Mouse (Mus musculus) MEL (cell line): Measurements from ENCODE around the gene Arid1b.

Experiments
- EP300 ChIP-seq, 2 experiments: IDR thresholded peaks; 2 replicates each; pipeline ENCODE4 v1.6.1; 2011; ENCODE audit warnings: improper control_type of control experiment in 2 of 2, low read length in 2 of 2, low read depth in 1 of 2, mild to moderate bottlenecking in 1 of 2
- POLR2AphosphoS2 ChIP-seq: IDR thresholded peaks from 2 replicates; pipeline ENCODE4 v1.6.1; 2011; ENCODE audit warnings: low read length, improper control_type of control experiment

DNA sequence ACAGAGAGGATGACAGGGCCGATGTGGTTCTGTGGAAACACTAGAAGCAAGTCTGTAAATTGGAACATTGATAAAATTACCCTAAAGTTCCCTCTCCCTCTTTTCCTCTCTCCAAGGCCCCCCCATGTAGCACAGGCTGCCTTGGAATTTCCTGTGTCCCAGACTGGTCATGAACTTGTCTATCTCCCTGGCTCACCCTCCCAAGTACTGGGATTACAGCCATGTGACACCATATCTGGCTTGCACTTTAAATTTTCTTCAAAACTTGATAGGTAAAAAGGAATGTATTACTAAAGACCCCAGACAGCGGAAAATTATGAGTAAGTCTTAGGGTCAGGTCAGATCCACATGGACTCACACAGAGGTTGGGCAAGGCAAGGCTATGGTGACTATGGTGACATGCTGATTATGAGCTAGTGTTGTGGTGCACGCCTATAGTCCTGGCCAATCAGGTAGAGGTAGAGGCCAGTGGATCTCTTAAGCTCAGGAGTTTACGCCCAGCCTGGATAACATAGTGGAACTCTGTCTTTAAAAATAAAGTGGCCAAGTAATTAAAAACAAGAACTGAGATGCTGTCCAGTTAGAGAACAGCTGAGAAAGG is 185.9 kb downstream of the Arid1b start:
- no peak for TF ChIP-seq POLR2AphosphoS2
- TF ChIP-seq EP300 (IDR thresholded peaks at IDR 0.05; ENCODE audit: low read depth in 1 of 2, low read length in 2 of 2) = no peak
